Mouse (Mus musculus): ENCODE data around the gene L2hgdh. TPM values are rescaled to one million over a fixed set of nuclear protein-coding genes. Genes with fewer than 3 reads are reported as not detected.

The L2hgdh gene
- polyA plus RNA-seq, 1 experiment from 2014 or later = 18.4 TPM

DNA sequence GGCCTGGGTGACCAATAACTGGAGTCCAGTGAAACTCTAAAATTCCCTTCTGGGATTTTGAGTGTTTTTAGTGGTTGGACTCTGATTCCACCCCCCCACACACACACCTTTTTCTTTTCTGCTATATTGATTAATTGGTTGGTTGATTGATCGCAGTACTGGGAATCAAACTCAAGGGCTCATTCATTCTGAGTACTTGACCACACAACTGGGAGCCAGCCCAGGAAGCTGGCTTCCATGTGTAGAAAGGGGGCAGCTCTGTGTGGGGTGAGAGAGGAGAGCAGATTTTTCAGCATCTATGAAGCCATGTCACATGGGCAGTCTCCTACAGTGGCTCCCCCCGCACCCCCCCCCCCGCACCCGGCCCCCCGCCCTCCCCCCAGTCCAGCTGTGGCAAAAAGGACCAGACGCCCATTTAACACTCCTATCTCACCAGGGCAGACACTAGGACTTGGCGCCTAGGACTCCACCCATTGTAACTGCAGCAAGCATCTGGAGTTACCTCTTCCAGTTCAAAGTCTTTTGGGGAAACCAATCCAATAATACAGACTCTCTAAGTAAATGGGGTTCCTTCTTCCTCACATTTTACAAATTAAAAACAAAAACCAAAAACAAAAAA is 34.7 kb upstream of the L2hgdh start:
- 26% methylated on average over 7 of the region's 7 CpGs for WGBS
- no peak for ATAC-seq (replicated peaks; ENCODE audit: extremely low read depth, insufficient read depth, low FRiP score)
- Histone ChIP-seq H3K4me1 (ENCODE audit: control insufficient read depth, insufficient read depth, low read length) (peaks cover 18% of the 10 kb centered on the region), H3K27me3 (ENCODE audit: control insufficient read depth, insufficient read depth, low read length) (no peaks in the 10 kb centered on the region), H3K4me2 (ENCODE audit: low read depth, low read length) (peak overlapping the region; percentile 88), H3K27ac (ENCODE audit: low read length) (peak overlapping the region; percentile 98), H3K4me3 (ENCODE audit: low read length) (peak overlapping the region; percentile 48; the same call in 1 of the 2 replicates), H3K9ac (ENCODE audit: low read length) (peak overlapping the region; percentile 67), H3K9me3 (replicated peaks; ENCODE audit: control insufficient read depth, low read length) (0 out of 2 replicates have a peak, but pooled peaks cover 2% of the 10 kb centered on the region), H3K36me3 (ENCODE audit: control insufficient read depth, insufficient read depth) (no peaks in the 10 kb centered on the region)

DNA sequence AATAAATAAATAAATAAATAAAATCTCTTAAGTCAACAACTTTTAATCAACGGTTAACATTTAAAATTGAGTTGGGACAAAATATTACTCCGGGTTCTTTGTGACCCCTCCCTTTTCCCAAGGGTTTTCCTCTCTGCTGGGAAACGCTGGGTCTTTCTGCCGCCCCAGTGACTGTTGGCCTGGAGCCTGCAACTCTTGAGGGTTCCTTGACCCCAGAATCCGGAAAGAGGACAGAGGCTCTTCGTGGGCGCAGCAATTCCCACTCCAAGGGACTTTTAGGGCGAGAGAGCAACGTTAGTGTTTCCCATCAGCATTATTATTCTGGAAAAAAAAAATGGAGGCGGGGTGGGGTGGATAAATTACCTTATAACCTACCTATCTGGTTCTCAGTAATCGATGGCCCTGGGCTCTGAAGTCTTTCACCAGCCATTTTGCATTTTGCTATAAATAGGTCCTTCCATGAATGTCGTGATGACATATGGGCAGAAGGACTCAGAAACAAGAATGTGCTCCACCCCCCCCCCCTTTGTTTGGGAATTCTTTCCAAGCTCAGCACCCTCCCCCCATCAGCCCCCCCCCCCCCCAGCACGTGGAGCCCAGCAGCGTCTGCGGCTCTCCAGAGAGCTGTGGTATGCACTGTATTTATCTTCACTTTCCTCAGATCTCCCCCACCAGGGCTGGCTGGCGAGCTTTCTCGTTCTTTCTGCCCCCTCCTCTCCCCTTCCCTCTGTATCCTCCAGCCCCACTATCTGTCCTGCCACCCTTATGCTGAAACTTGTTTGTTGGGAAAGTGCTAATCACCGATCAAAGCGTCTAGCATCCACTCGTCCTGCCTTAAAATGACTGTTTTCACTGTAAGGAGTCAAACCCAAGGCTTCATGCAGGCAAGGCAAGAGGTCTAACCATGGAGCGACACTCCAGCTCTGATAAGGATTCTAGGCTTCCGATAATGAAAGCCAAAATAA is 33.8 kb upstream of the L2hgdh start:
- ATAC-seq (replicated peaks; ENCODE audit: extremely low read depth, insufficient read depth, low FRiP score) = peak; percentile 76
- peak overlapping the region; percentile 88 for H3K4me2 ChIP-seq (ENCODE audit: low read depth, low read length)
- H3K9me3 ChIP-seq (replicated peaks; ENCODE audit: control insufficient read depth, low read length) = 0 out of 2 replicates have a peak, but pooled peaks cover 2% of the 10 kb centered on the region
- no peaks in the 10 kb centered on the region for H3K36me3 ChIP-seq (ENCODE audit: control insufficient read depth, insufficient read depth)
- H3K4me3 ChIP-seq (ENCODE audit: low read length) = peak overlapping the region; percentile 48
- peaks cover 18% of the 10 kb centered on the region for H3K4me1 ChIP-seq (ENCODE audit: control insufficient read depth, insufficient read depth, low read length)
- peak overlapping the region; percentile 98 for H3K27ac ChIP-seq (ENCODE audit: low read length)
- H3K27me3 ChIP-seq (ENCODE audit: control insufficient read depth, insufficient read depth, low read length) = no peaks in the 10 kb centered on the region
- peak overlapping the region; percentile 68 for H3K9ac ChIP-seq (ENCODE audit: low read length)
- WGBS = 2% methylated on average over 22 of the region's 22 CpGs

DNA sequence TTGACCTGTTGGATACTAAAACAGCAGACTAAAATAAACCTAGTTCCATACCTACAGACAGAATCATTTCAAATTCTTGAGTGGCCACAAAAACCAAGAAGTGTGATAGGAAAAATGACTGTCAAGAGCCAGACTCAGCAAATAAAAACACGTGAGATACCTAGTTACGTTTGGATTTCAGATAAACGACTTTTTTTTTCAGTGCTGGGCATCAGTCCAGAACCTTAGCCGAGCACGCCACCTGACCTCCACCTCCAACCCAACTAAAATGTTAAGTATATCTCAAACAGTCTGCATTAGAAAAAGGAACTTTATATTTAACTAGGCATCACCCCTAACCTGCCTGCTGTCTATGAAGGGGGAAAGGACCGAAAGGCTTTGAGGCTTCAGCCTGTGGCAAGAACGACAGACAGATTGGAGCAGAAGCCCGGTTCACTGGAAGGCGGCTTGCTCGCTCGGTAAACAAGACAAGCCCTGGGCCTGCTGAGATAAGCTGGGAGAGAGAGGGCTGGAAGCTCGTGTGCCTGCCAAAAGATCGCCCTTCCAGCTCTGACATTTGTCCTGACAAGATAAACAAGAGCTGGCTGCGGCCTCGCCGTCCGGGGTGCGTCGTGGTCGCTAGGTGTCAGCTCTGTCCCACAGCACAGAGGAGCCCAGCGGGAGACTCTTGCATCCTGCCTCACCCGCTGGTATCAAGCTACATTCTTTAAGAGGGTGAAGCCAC is 32.9 kb upstream of the L2hgdh start:
- 0 out of 2 replicates have a peak, but pooled peaks cover 2% of the 10 kb centered on the region for H3K9me3 ChIP-seq (replicated peaks; ENCODE audit: control insufficient read depth, low read length)
- WGBS = 3% methylated on average over 22 of the region's 22 CpGs
- peak overlapping the region; percentile 98 for H3K27ac ChIP-seq (ENCODE audit: low read length)
- peak overlapping the region; percentile 88 for H3K4me2 ChIP-seq (ENCODE audit: low read depth, low read length)
- no peaks in the 10 kb centered on the region for H3K36me3 ChIP-seq (ENCODE audit: control insufficient read depth, insufficient read depth)
- peak overlapping the region; percentile 48 for H3K4me3 ChIP-seq (ENCODE audit: low read length)
- peaks cover 18% of the 10 kb centered on the region for H3K4me1 ChIP-seq (ENCODE audit: control insufficient read depth, insufficient read depth, low read length)
- H3K27me3 ChIP-seq (ENCODE audit: control insufficient read depth, insufficient read depth, low read length) = no peaks in the 10 kb centered on the region
- peak; percentile 90 for ATAC-seq (replicated peaks; ENCODE audit: extremely low read depth, insufficient read depth, low FRiP score)
- H3K9ac ChIP-seq (ENCODE audit: low read length) = peak overlapping the region; percentile 68

DNA sequence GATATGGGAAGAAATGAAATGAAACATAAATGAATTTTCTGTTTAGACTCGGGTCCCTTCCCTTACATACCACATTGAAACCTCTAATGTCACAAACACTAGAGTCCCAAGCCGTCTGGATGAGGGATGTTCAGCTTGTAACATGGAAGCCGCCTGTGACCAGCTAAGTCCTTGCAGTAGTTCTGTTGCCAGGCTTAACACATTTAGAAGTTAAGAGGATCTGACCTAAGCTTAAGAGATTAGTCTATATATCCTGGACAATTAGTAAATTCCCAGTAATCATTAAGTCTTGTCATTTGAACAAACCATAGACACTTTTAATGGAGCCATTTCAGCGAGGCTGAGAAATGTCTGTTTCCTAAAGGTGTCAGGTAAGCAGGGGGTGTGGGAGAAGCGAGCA is 31.3 kb upstream of the L2hgdh start:
- H3K9me3 ChIP-seq (replicated peaks; ENCODE audit: control insufficient read depth, low read length) = no peaks in the 10 kb centered on the region
- H3K4me2 ChIP-seq (ENCODE audit: low read depth, low read length) = no peak overlapping the region
- peaks cover 22% of the 10 kb centered on the region for H3K4me1 ChIP-seq (ENCODE audit: control insufficient read depth, insufficient read depth, low read length)
- H3K9ac ChIP-seq (ENCODE audit: low read length) = no peak overlapping the region
- H3K27me3 ChIP-seq (ENCODE audit: control insufficient read depth, insufficient read depth, low read length) = no peaks in the 10 kb centered on the region
- no peak for ATAC-seq (replicated peaks; ENCODE audit: extremely low read depth, insufficient read depth, low FRiP score)
- 77% methylated on average over 5 of the region's 5 CpGs for WGBS
- no peak overlapping the region for H3K27ac ChIP-seq (ENCODE audit: low read length)
- no peak overlapping the region for H3K4me3 ChIP-seq (ENCODE audit: low read length)
- H3K36me3 ChIP-seq (ENCODE audit: control insufficient read depth, insufficient read depth) = no peaks in the 10 kb centered on the region

DNA sequence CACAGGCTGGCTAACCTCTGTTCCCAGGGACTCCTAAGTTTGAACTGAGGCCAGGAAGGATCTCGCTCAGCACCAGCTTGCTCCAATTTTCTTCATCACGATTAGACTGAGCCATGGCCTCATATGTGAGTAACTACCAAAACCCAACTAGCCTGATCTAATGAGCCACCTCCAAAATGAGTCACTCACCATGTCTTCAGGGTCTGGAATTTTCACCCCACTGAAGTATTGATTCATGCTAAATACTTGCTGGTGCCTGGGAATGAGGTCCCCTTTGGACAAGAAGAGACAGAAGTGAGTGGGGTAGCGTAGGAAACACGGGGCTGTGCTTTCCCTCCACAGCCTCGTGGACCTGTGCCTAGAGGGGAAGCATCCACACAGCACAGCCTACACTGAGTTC is 29.3 kb upstream of the L2hgdh start:
- Histone ChIP-seq H3K4me2 (ENCODE audit: low read depth, low read length) (no peak overlapping the region), H3K4me3 (ENCODE audit: low read length) (no peak overlapping the region), H3K9ac (ENCODE audit: low read length) (no peak overlapping the region), H3K9me3 (replicated peaks; ENCODE audit: control insufficient read depth, low read length) (no peaks in the 10 kb centered on the region), H3K27me3 (ENCODE audit: control insufficient read depth, insufficient read depth, low read length) (no peaks in the 10 kb centered on the region), H3K27ac (ENCODE audit: low read length) (no peak overlapping the region), H3K4me1 (ENCODE audit: control insufficient read depth, insufficient read depth, low read length) (peaks cover 15% of the 10 kb centered on the region), H3K36me3 (ENCODE audit: control insufficient read depth, insufficient read depth) (0 out of 2 replicates have a peak, but pooled peaks cover 1% of the 10 kb centered on the region)
- no peak for ATAC-seq (replicated peaks; ENCODE audit: extremely low read depth, insufficient read depth, low FRiP score)
- WGBS = 79% methylated on average over 5 of the region's 5 CpGs

DNA sequence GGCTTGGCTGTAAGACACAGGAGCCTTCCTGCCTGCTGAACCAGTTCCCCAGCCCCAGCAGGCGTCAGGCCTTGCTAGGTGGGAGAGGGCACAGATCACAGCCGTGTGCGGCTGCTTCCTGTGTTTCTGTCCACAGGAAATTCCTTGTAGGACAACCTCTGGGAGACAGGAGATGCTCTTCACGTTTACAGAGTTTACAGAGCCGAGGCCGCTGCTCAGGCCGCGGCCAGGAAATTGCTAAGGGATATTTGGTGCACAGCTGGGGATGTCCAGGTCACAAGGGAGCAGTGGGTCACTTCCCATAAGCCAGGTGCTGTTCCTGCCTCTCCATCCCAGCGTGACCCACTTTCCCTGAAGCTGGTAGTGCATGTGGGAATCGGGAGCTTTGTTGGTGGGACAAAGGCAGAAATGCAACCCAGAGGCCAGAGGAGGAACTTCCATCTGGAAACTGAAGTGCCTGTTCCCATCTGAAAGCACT is 27.2 kb upstream of the L2hgdh start:
- H3K36me3 ChIP-seq (ENCODE audit: control insufficient read depth, insufficient read depth) = 0 out of 2 replicates have a peak, but pooled peaks cover 2% of the 10 kb centered on the region
- H3K9ac ChIP-seq (ENCODE audit: low read length) = no peak overlapping the region
- 28% methylated on average over 10 of the region's 10 CpGs for WGBS

DNA sequence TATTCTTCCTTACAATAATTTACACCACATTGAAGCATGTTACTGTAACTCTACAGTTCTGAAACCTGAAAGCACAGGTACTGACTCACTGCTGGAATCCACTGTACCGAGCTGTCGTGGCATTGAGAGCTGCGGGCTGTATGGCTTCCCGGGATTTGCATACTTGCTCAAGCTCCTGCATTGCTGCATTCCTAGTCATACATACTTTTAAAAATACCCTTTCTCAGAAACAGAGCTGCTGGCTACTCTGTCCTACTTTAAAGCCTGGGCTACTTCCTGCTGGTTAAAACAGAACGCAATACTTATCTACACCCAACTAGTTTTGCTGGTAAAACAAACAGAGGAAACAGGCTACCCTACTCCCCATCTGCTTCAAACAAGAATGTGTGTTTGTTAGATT is 19.5 kb upstream of the L2hgdh start:
- 52% methylated on average over 5 of the region's 5 CpGs for WGBS
- Histone ChIP-seq H3K9ac (ENCODE audit: low read length) (no peak overlapping the region), H3K4me3 (ENCODE audit: low read length) (no peak overlapping the region), H3K27me3 (ENCODE audit: control insufficient read depth, insufficient read depth, low read length) (no peaks in the 10 kb centered on the region), H3K4me2 (ENCODE audit: low read depth, low read length) (no peak overlapping the region), H3K9me3 (replicated peaks; ENCODE audit: control insufficient read depth, low read length) (no peaks in the 10 kb centered on the region), H3K27ac (ENCODE audit: low read length) (no peak overlapping the region), H3K4me1 (ENCODE audit: control insufficient read depth, insufficient read depth, low read length) (no peaks in the 10 kb centered on the region), H3K36me3 (ENCODE audit: control insufficient read depth, insufficient read depth) (peaks cover 4% of the 10 kb centered on the region; the same call in 1 of the 2 replicates)
- no peak for ATAC-seq (replicated peaks; ENCODE audit: extremely low read depth, insufficient read depth, low FRiP score)

More for the DNA sequence above, 27.2 kb upstream of the L2hgdh start:
- Histone ChIP-seq H3K27ac (ENCODE audit: low read length) (peak overlapping the region; percentile 77), H3K4me1 (ENCODE audit: control insufficient read depth, insufficient read depth, low read length) (peaks cover 4% of the 10 kb centered on the region; the same call in 1 of the 2 replicates), H3K4me3 (ENCODE audit: low read length) (no peak overlapping the region), H3K9me3 (replicated peaks; ENCODE audit: control insufficient read depth, low read length) (no peaks in the 10 kb centered on the region), H3K4me2 (ENCODE audit: low read depth, low read length) (no peak overlapping the region), H3K27me3 (ENCODE audit: control insufficient read depth, insufficient read depth, low read length) (no peaks in the 10 kb centered on the region)
- ATAC-seq (replicated peaks; ENCODE audit: extremely low read depth, insufficient read depth, low FRiP score) = peak; percentile 78; the same call in 1 of the 2 replicates

DNA sequence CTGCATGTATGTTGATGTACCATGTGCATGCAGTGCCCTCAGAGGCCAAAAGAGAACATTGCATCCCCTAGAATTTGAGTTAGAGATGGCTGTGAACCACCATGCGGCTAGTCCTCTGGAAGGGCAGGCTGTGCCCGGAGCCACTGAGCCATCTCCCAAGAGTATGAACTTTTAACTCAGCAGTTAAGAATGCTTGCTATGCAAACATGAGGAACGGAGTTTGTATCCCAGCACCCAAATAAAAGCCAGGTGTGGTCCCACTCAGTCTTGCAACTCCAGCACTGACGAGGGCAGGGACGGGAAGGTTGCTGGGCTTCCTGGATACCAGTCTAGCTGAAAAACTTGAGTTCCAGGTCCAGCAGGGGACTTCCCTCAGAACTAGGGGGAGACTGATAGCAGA is 17.3 kb upstream of the L2hgdh start:
- no peaks in the 10 kb centered on the region for H3K9me3 ChIP-seq (replicated peaks; ENCODE audit: control insufficient read depth, low read length)
- H3K36me3 ChIP-seq (ENCODE audit: control insufficient read depth, insufficient read depth) = peaks cover 2% of the 10 kb centered on the region; the same call in 1 of the 2 replicates
- no peak for ATAC-seq (replicated peaks; ENCODE audit: extremely low read depth, insufficient read depth, low FRiP score)
- H3K27me3 ChIP-seq (ENCODE audit: control insufficient read depth, insufficient read depth, low read length) = no peaks in the 10 kb centered on the region
- H3K27ac ChIP-seq (ENCODE audit: low read length) = no peak overlapping the region
- no peaks in the 10 kb centered on the region for H3K4me1 ChIP-seq (ENCODE audit: control insufficient read depth, insufficient read depth, low read length)
- no peak overlapping the region for H3K4me3 ChIP-seq (ENCODE audit: low read length)
- no peak overlapping the region for H3K9ac ChIP-seq (ENCODE audit: low read length)
- no peak overlapping the region for H3K4me2 ChIP-seq (ENCODE audit: low read depth, low read length)
- WGBS = 72% methylated on average over 5 of the region's 5 CpGs

Data from heart, embryonic 16.5 days (tissue).